Mouse (Mus musculus) lung, adult 2 months (tissue): ENCODE data around the gene Dennd6b.

ENCODE experiments used
- CTCF ChIP-seq: fragments of 200-500 bp; IDR thresholded peaks from 2 replicates; pipeline ENCODE4 v1.5.1; 2011; ENCODE audit warnings: mild to moderate bottlenecking, low read length, control low read depth; ENCODE audit not compliant: insufficient read depth
- POLR2A ChIP-seq: fragments of 200-500 bp; IDR thresholded peaks from 2 replicates; pipeline ENCODE4 v1.6.1; 2011; ENCODE audit warnings: low read depth, mild to moderate bottlenecking, control low read depth, low read length, borderline replicate concordance; ENCODE audit errors: extremely low read depth

DNA sequence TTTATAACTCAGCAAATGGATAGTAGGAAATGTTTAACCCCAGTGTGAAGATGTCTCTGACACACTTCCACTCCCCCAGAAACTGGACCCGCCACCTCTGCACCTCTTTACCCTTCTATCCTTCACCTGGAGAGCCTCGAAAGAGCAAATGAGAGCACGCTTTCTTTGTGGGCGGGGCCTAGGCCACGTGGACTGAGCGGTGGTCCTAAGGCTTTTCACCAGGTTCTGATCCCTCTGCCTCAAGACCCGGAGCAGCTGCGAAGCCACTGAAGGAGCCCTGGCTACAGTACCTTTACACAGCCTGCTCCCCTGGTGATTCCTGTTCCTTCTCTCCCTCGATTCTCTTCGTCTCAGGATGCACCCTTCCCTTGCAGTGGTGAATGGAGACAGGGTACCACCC, 48.8 kb downstream of the Dennd6b start:
- no peak for TF ChIP-seq CTCF
- no peak for TF ChIP-seq POLR2A
